Mouse (Mus musculus) ES-Bruce4 (cell line): ENCODE measurements at regions not wholly inside any gene's neighbourhood (a gene's known extent, or its start where the extent isn't known, plus 50 kb on each side); places are given as distances from the start of the nearest gene placed in this dataset.
"Not testable (repeated sequence)": the region's sequence is repeated elsewhere in the genome, so short reads cannot be mapped to it uniquely, and the experiment has no call there.

Experiments used
- H3K27ac ChIP-seq: 2 replicates; pipeline ENCODE4 v1.5.1; 2012; ENCODE audit warnings: low read length, inconsistent platforms; ENCODE audit not compliant: insufficient read depth
- H3K27me3 ChIP-seq: 2 replicates; pipeline ENCODE4 v1.6.1; 2012; ENCODE audit warnings: mild to moderate bottlenecking, low read length, inconsistent platforms; ENCODE audit not compliant: control insufficient read depth, poor library complexity, insufficient read depth, severe bottlenecking
- H3K36me3 ChIP-seq: 2 replicates; pipeline ENCODE4 v1.6.1; 2012; ENCODE audit warnings: inconsistent platforms, mild to moderate bottlenecking, low read length, moderate library complexity; ENCODE audit not compliant: control insufficient read depth, poor library complexity, insufficient read depth, severe bottlenecking
- H3K4me1 ChIP-seq: one replicate; pipeline ENCODE4 v1.8.1; 2011; ENCODE audit warnings: low read length; ENCODE audit not compliant: control insufficient read depth, insufficient read depth
- H3K4me3 ChIP-seq: 2 replicates; pipeline ENCODE4 v1.5.1; 2011; ENCODE audit warnings: low read depth, mild to moderate bottlenecking, low read length
- H3K9ac ChIP-seq: 2 replicates; pipeline ENCODE4 v1.6.1; 2012; ENCODE audit warnings: low read depth, mild to moderate bottlenecking, inconsistent platforms; ENCODE audit not compliant: poor library complexity, severe bottlenecking
- H3K9me3 ChIP-seq: replicated peaks from 2 replicates; pipeline ENCODE4 v1.6.1; 2012; ENCODE audit warnings: mild to moderate bottlenecking, low read length, inconsistent platforms; ENCODE audit not compliant: control insufficient read depth, poor library complexity, insufficient read depth, severe bottlenecking
- CTCF ChIP-seq: IDR thresholded peaks from one replicate; pipeline ENCODE4 v1.8.1; 2011; ENCODE audit warnings: low read depth, low read length
- EP300 ChIP-seq: IDR thresholded peaks from 2 replicates; pipeline ENCODE4 v1.6.1; 2011; ENCODE audit warnings: low read depth, low read length; ENCODE audit not compliant: insufficient read depth
- POLR2A ChIP-seq: IDR thresholded peaks from one replicate; pipeline ENCODE4 v1.8.1; 2011; ENCODE audit warnings: low read length; ENCODE audit not compliant: insufficient read depth

- no peak overlapping the region for H3K27ac ChIP-seq
- no peaks in the 10 kb centered on the region for H3K27me3 ChIP-seq
- H3K36me3 ChIP-seq: no peaks in the 10 kb centered on the region
- H3K4me1 ChIP-seq: no peaks in the 10 kb centered on the region
- no peaks in the 10 kb centered on the region for H3K9me3 ChIP-seq
- no peak overlapping the region for H3K4me3 ChIP-seq
- TF ChIP-seq EP300: no peak
- no peak for TF ChIP-seq POLR2A
- TF ChIP-seq CTCF: no peak
- H3K9ac ChIP-seq: no peak overlapping the region
These were observed 112.2 kb upstream of the Vmn1r2 start for GRCm38 (mm10) chr4:3054886-3055285.

- Histone ChIP-seq H3K4me1 (no peaks in the 10 kb centered on the region), H3K27ac (no peak overlapping the region), H3K9me3 (no peaks in the 10 kb centered on the region), H3K9ac (no peak overlapping the region), H3K27me3 (no peaks in the 10 kb centered on the region), H3K4me3 (no peak overlapping the region), H3K36me3 (no peaks in the 10 kb centered on the region)
- TF ChIP-seq CTCF (no peak), EP300 (no peak), POLR2A (no peak)
These were observed 111.7 kb upstream of the Vmn1r2 start for GRCm38 (mm10) chr4:3055396-3055795.

GRCm38 (mm10) chr4:3059511-3060054, 107.5 kb upstream of the Vmn1r2 start:
- H3K4me1 ChIP-seq: no peaks in the 10 kb centered on the region
- H3K9me3 ChIP-seq: no peaks in the 10 kb centered on the region
- H3K27me3 ChIP-seq: no peaks in the 10 kb centered on the region
- H3K27ac ChIP-seq: no peak overlapping the region
- no peak overlapping the region for H3K9ac ChIP-seq
- no peak overlapping the region for H3K4me3 ChIP-seq
- no peaks in the 10 kb centered on the region for H3K36me3 ChIP-seq
- no peak for TF ChIP-seq POLR2A
- no peak for TF ChIP-seq EP300

DNA sequence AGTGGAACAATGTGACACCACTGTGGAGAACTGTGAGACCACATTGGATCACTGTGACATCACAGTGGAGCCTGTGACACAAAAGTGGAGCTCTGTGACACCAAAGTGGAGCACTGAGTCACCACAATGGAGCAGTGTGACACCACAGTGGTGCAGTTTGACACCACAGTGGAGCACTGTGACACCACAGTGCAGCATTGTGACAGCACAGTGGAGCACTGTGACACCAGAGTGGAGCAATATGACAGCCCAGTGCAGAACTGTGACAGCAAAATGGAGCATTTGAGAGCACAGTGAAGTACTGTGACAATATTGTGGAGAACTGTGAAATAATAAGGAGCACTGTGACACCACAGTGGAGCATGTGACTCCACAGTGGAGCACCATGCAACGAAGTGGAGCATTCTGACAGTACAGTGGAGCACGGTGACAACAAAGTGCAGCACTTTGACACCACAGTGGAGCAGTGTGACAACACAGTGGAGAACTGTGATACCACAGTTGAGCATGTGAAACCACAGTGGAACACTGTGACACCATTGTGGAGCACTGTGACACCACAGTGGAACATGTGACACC, 105.0 kb upstream of the Vmn1r2 start:
- H3K36me3 ChIP-seq: no peaks in the 10 kb centered on the region
- no peaks in the 10 kb centered on the region for H3K4me1 ChIP-seq
- H3K27me3 ChIP-seq: no peaks in the 10 kb centered on the region
- no peak overlapping the region for H3K4me3 ChIP-seq
- no peak overlapping the region for H3K27ac ChIP-seq
- H3K9me3 ChIP-seq: no peaks in the 10 kb centered on the region
- no peak overlapping the region for H3K9ac ChIP-seq
- TF ChIP-seq EP300 (no peak), CTCF (no peak), POLR2A (no peak)

DNA sequence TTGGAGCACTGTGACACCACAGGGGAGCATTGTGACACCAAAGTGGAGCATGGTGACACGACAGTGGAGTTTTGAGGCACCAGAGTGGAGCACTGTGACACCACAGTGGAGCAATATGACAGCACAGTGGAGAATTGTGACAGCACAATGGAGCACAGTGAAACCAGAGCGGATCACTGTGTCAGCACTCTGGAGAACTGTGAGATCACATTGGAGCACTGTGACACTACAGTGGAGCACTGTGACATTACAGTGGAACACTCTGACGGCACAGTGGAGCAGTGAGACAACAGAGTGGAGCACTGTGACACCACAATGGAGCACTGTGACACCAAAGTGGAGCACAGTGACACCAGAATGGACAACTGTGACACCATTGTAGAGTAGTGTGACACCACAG, 103.2 kb upstream of the Vmn1r2 start:
- Histone ChIP-seq H3K27ac (no peak overlapping the region), H3K9me3 (no peaks in the 10 kb centered on the region), H3K4me3 (no peak overlapping the region), H3K4me1 (no peaks in the 10 kb centered on the region), H3K9ac (no peak overlapping the region), H3K36me3 (no peaks in the 10 kb centered on the region), H3K27me3 (no peaks in the 10 kb centered on the region)
- no peak for TF ChIP-seq POLR2A
- no peak for TF ChIP-seq EP300
- TF ChIP-seq CTCF: no peak

GRCm38 (mm10) chr4:3064571-3064970, 102.5 kb upstream of the Vmn1r2 start:
- H3K9ac ChIP-seq: no peak overlapping the region
- H3K36me3 ChIP-seq: no peaks in the 10 kb centered on the region
- H3K4me3 ChIP-seq: no peak overlapping the region
- H3K27ac ChIP-seq: no peak overlapping the region
- H3K4me1 ChIP-seq: no peaks in the 10 kb centered on the region
- no peak for TF ChIP-seq EP300
- no peak for TF ChIP-seq POLR2A
- TF ChIP-seq CTCF: no peak
- no peaks in the 10 kb centered on the region for H3K27me3 ChIP-seq
- no peaks in the 10 kb centered on the region for H3K9me3 ChIP-seq

DNA sequence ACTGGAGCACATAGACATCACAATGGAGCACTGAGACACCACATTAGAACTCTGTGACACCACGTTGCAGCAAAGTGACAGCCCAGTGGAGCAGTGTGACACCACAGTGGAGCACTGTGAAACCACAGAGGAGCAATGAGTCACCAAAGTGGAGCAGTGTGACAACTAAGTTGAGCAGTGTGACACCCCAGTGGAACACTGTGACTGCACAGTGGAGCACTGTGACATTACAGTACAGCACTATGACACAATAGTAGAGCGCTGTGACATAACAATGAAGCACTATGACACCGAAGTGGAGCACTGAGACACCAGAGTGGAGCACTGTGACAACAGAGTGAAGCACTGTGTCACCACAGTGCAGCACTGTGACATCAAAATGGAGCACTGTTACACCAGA, 101.8 kb upstream of the Vmn1r2 start:
- H3K27me3 ChIP-seq, H3K4me3 ChIP-seq, H3K4me1 ChIP-seq, H3K9me3 ChIP-seq, H3K9ac ChIP-seq, H3K27ac ChIP-seq, H3K36me3 ChIP-seq: not testable (repeated sequence)
